Mouse (Mus musculus) limb, embryonic 14.5 days (tissue): ENCODE data around the gene Dmac1. TPM values are rescaled to one million over a fixed set of nuclear protein-coding genes. Genes with fewer than 3 reads are reported as not detected.

Experiments
- ATAC-seq: fragments of 200-750 bp; cut with Nextera tagmentation; 2 replicates; pipeline ENCODE4 v1.8.0; 2017; ENCODE audit warnings: low read depth, moderate number of reproducible peaks, moderate TSS enrichment; ENCODE audit not compliant: low FRiP score
- DNase-seq: peaks from one replicate; pipeline ENCODE4 v3.0.0-alpha.2; 2015; ENCODE audit warnings: low spot score
- H3K27ac ChIP-seq: fragments of 300-500 bp; sonication (generic); replicated peaks from 2 replicates; pipeline ENCODE4 v1.5.1; 2014; ENCODE audit warnings: low read depth, mild to moderate bottlenecking, low read length, moderate library complexity, mixed read lengths
- H3K27me3 ChIP-seq: fragments of 300-500 bp; sonication (generic); 2 replicates; pipeline ENCODE4 v1.6.1; 2014; ENCODE audit warnings: low read length, mixed read lengths; ENCODE audit not compliant: control insufficient read depth, insufficient read depth
- H3K36me3 ChIP-seq: fragments of 300-500 bp; sonication (generic); 2 replicates; pipeline ENCODE4 v1.6.1; 2014; ENCODE audit warnings: mild to moderate bottlenecking, low read length, moderate library complexity, mixed read lengths; ENCODE audit not compliant: control insufficient read depth, insufficient read depth
- H3K4me1 ChIP-seq: fragments of 300-500 bp; sonication (generic); 2 replicates; pipeline ENCODE4 v1.6.1; 2014; ENCODE audit warnings: antibody characterized with exemption, low read length, mixed read lengths; ENCODE audit not compliant: control insufficient read depth, insufficient read depth
- H3K4me2 ChIP-seq: fragments of 300-500 bp; sonication (generic); replicated peaks from 2 replicates; pipeline ENCODE4 v1.6.1; 2014; ENCODE audit warnings: low read depth, mild to moderate bottlenecking, low read length, moderate library complexity; ENCODE audit not compliant: severe bottlenecking
- H3K4me3 ChIP-seq: fragments of 300-500 bp; sonication (generic); replicated peaks from 2 replicates; pipeline ENCODE4 v1.5.1; 2014; ENCODE audit warnings: low read length
- H3K9ac ChIP-seq: fragments of 300-500 bp; sonication (generic); 2 replicates; pipeline ENCODE4 v1.6.1; 2014; ENCODE audit warnings: mild to moderate bottlenecking, low read depth, low read length, moderate library complexity; ENCODE audit not compliant: severe bottlenecking
- H3K9me3 ChIP-seq: fragments of 300-500 bp; sonication (generic); 2 replicates; pipeline ENCODE4 v1.6.1; 2016; ENCODE audit warnings: low read length; ENCODE audit not compliant: control insufficient read depth
- POLR2A ChIP-seq: fragments of 200-500 bp; IDR thresholded peaks from 2 replicates; pipeline ENCODE4 v1.8.0; 2012; ENCODE audit warnings: inconsistent platforms, mild to moderate bottlenecking, moderate library complexity, borderline replicate concordance; ENCODE audit not compliant: insufficient read depth, insufficient read length; ENCODE audit errors: extremely low read depth
- WGBS: fragments of 180-500 bp; shearing (Covaris S2); extraction: QIAGEN DNeasy Blood & Tissue Kit; methylation state at CpG from one replicate; pipeline ENCODE4 v1.1.7; 2014; 5-methylcytosine and 5-hydroxymethylcytosine counted together
- polyA plus RNA-seq, 2 experiments: library from polyadenylated mRNA; depleted of rRNA in 1 of 2; stranded (reverse) in 1 of 2; unstranded in 1 of 2; fragments of >200 nt; fragmentation: Nextera tagmentation in 1 of 2; extraction: Ambion mirVana in 1 of 2; gene quantifications; 2 replicates each; pipeline versions ENCODE4 v1.2.1 to v1.2.3; 2012 to 2014

Gene Dmac1
- polyA plus RNA-seq, 2 experiments, result 92.3 to 130 TPM

DNA sequence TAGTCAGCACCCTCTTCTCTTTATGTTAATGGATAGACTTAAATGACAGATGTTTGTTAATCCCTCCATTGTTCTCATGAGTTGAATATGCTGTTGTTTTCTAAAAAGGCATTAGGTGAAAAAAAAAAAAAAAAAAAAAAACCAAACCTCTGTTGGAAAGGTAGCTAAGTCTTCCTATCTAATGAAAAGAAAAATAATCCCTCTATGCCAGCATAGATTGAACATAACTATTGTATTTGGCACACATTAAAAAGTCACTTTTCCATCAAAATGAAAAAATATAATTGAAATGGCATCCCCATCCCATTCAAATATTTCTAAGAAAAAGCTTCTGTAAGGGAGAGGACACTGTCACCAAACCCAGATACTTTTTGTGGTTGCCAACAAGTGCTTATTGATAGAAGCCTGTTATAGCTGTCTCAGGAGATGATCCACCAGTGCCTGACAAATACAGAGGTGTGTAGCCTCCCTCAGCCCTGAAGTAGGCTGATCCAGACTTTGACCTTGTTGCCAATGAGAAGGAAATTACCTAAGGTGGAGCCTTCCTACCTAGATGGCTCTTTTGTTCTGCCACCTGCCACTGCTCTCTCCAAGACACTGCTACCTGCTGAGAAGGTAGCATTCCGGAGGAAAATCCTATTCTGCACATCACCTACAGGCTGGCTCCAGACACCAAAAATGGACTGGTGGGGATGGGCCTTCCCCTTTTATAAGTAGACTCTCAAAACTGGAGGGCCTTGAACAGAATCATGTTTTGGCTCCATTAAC lies 22.3 kb upstream of the Dmac1 start:
- no peaks in the 10 kb centered on the region for H3K9me3 ChIP-seq
- no peak overlapping the region for H3K4me2 ChIP-seq
- no peak overlapping the region for H3K27ac ChIP-seq
- ATAC-seq (no peak), DNase-seq (no peak)
- no peak for TF ChIP-seq POLR2A
- H3K27me3 ChIP-seq, result no peaks in the 10 kb centered on the region
- no peaks in the 10 kb centered on the region for H3K36me3 ChIP-seq
- no peak overlapping the region for H3K9ac ChIP-seq
- H3K4me1 ChIP-seq, result no peaks in the 10 kb centered on the region
- WGBS, result 93% methylated on average over 1 of the region's 1 CpGs
- H3K4me3 ChIP-seq, result no peak overlapping the region

DNA sequence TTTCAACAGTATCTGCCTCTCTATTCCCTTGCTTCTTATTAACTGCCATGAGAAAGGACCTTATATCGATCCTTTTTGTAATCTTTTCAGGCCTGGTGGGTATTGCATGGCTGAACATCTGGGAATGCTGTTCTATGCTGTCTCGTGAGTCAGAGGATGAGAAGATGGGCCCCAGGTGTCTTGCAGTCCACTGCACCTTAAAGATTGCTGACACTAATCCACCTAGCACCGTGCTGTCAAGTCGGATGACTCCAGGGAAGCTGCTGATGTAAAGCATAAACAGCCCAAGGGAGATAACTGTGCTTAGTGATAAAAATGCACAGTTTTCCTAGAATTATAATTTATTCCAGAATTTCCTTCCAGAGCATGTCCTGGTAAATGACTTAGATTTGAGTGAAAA lies 14.2 kb upstream of the Dmac1 start:
- Histone ChIP-seq H3K9ac (no peak overlapping the region), H3K4me1 (no peaks in the 10 kb centered on the region), H3K27ac (no peak overlapping the region), H3K36me3 (no peaks in the 10 kb centered on the region), H3K4me3 (no peak overlapping the region), H3K9me3 (no peaks in the 10 kb centered on the region), H3K27me3 (no peaks in the 10 kb centered on the region), H3K4me2 (no peak overlapping the region)
- ATAC-seq, result no peak
- DNase-seq, result no peak
- no peak for TF ChIP-seq POLR2A
- 54% methylated on average over 4 of the region's 4 CpGs for WGBS

DNA sequence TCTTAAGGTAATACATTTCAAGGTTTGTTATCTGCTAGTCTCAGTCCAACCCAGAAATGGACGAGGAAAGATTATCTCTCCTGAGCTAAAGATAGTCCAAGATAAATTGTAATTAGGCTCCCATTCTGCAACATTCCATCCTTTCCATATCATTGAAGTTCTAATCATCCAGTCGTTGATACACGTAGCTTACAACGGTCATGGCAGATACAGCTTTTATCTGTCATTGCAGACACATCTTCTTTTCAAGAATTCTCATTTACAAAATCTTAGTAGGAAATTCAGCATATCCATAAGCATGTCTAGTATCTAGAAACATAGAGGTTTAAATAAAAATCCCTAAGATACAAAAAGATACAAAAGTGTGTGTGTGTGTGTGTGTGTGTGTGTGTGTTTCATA lies 13.0 kb upstream of the Dmac1 start:
- Histone ChIP-seq H3K4me3 (no peak overlapping the region), H3K27ac (no peak overlapping the region), H3K9me3 (no peaks in the 10 kb centered on the region), H3K9ac (no peak overlapping the region), H3K36me3 (no peaks in the 10 kb centered on the region), H3K4me2 (no peak overlapping the region), H3K4me1 (no peaks in the 10 kb centered on the region), H3K27me3 (no peaks in the 10 kb centered on the region)
- ATAC-seq, result no peak
- DNase-seq, result no peak
- WGBS, result 84% methylated on average over 4 of the region's 4 CpGs
- no peak for TF ChIP-seq POLR2A

DNA sequence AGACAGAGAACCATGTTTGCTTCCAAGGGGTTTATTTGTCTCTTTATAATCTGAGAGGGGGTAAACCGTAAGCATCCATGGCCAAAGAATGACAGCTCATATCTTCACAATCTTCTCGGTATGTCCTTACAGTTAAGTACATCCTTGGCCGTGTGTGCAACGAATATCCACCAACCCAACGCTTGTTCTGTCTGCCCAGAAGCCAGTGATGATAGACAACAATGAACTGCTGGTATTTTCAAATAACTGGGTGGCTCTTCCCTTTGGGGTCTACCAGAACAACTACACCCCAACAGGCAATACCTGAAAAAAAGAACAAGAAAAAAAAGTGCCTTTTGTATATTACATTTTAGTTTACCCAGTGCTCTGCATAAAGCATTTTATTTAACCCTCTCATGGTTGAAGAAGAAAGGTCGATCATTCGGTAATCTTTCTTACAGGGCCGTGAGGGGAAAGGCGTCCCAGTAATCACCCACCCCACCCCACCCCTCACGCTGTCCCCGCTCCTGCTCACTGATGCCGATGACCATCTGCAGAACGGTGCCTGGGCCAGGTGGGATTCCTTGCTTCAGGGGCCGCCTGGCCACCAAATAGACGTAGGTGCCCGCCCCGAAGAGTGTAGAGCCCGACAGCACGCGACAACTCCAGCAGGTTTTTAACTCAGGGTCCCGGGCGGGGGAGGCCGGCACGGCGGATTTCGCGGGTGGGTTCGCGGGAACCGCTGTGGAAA lies 473 bp downstream of the Dmac1 start:
- no peak for DNase-seq
- H3K4me3 ChIP-seq, result peak overlapping the region; percentile 73
- no peak overlapping the region; the same call in 1 of the 2 replicates for H3K27ac ChIP-seq
- TF ChIP-seq POLR2A, result no peak
- H3K36me3 ChIP-seq, result no peaks in the 10 kb centered on the region; the same call in 1 of the 2 replicates
- 0 out of 2 replicates have a peak, but pooled peaks cover 2% of the 10 kb centered on the region for H3K4me1 ChIP-seq
- H3K9ac ChIP-seq, result peak overlapping the region; percentile 87
- ATAC-seq, result peak; percentile 74
- peak overlapping the region; percentile 62 for H3K4me2 ChIP-seq
- no peaks in the 10 kb centered on the region for H3K27me3 ChIP-seq
- no peaks in the 10 kb centered on the region for H3K9me3 ChIP-seq
- 8% methylated on average over 30 of the region's 30 CpGs for WGBS

DNA sequence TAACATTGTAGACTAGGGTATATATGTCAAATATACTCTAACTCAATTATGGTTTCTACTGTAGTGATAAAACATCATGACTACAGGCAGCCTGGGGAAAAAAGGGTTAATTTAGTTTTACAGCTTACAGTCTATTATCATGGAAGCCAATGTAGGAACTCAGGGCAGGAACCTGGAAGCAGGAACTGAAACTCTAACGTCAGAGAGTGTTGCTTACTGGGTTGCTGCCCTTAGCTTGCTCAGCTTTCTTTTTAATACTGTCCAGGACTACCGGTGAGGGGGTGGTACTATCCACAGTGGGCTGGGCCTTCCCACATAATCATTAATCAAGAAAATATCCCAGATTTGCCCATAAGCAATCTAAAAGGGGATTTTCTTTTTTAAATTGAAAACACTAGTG lies 2.4 kb downstream of the Dmac1 start:
- peaks cover 3% of the 10 kb centered on the region for H3K36me3 ChIP-seq
- H3K9ac ChIP-seq, result no peak overlapping the region
- ATAC-seq (no peak), DNase-seq (no peak)
- no peak for TF ChIP-seq POLR2A
- H3K4me3 ChIP-seq, result no peak overlapping the region
- H3K4me1 ChIP-seq, result 0 out of 2 replicates have a peak, but pooled peaks cover 2% of the 10 kb centered on the region
- H3K27ac ChIP-seq, result no peak overlapping the region
- H3K4me2 ChIP-seq, result no peak overlapping the region
- WGBS, result 92% methylated on average over 2 of the region's 2 CpGs
- H3K27me3 ChIP-seq, result no peaks in the 10 kb centered on the region
- no peaks in the 10 kb centered on the region for H3K9me3 ChIP-seq
